Mouse (Mus musculus) layer of hippocampus, adult 8-10 months (tissue): ENCODE data around the gene Tsr3. TPM values are rescaled to one million over a fixed set of nuclear protein-coding genes. Genes with fewer than 3 reads are reported as not detected.
"Not testable (repeated sequence)": the region's sequence is repeated elsewhere in the genome, so short reads cannot be mapped to it uniquely, and the experiment has no call there.

Source experiments
- DNase-seq, 2 experiments: peaks; one replicate each; pipeline ENCODE4 v3.0.0; 2022; ENCODE audit warnings: low spot score in 2 of 2
- total RNA-seq, 4 experiments: library from RNA; stranded (reverse); gene quantifications; 2 replicates each; pipeline ENCODE4 v1.2.4; 2022

The Tsr3 gene
- total RNA-seq, result 10 to 100 TPM; 22.9 to 28.4 (median 24.9) TPM

GRCm38 (mm10) chr17:25239695-25240636, at the start of gene Tsr3, which contains the start of gene Gnptg:
Gene Tsr3 (plus strand): TSS chr17:25240170.
Gene Gnptg (minus strand): TSS chr17:25240124.
- DNase-seq, result peak; percentile 67 to 82

DNA sequence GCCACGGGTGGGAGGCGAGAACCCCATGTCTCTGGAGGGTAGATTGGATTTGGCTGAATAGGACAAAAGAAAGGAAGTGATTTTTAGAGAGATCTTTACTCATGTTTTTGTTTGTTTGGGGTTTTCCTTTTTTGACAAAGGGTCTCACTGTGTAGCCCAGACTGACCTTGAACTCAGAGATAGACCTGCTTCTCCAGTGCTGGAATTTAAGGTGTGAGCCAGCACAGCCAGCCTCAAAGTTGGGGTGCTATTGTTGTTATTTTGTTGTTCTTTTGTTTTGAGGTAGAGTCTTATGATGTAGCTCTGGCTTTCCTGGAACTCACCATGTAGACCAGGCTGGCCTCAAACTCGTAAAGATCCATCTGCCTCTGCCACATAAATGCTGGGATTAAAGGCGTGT, 37.6 kb upstream of the Tsr3 start:
- DNase-seq, result no peak

DNA sequence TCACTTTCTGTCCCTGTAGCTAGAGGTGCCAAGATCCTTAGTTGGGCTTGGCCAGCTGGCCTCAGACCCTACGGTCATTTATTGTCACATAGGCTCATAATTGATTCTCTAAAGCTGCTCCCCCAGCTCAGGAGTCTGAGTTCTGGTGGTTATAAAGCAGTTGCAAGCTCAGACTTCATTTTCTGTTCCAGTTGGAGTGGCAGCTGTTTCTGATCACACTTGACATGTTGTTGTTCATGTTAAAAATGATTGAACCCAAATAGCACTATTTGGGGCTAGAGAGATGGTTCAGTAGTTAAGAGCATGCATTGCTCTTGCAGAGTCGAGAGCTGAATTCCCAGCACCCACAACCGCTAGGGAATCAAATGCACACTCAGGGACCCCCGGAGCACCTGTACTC, 30.0 kb upstream of the Tsr3 start:
- no peak for DNase-seq

- DNase-seq, result no peak
Observed at GRCm38 (mm10) chr17:25210680-25211466, 29.1 kb upstream of the Tsr3 start.

DNA sequence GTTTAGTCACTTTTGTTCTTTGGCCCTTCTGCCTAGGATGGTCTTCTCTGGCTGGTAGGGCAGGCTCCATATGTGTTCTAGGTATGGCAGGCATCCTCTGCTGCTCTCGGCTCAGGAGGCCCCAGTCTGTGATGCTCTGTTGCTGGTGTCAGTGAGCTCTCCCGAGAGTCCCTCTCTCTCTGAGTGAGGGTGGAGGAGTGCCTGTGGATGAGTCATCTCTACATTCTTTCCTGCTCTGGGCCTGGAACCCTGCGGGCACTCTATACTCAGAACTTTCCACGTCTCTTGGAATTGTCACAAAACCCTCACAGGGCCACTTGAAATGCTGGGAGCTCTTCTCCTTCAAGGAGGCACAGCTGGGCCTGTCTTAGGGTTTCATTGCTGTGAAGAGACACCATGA, 28.3 kb upstream of the Tsr3 start:
- DNase-seq, result no peak

DNA sequence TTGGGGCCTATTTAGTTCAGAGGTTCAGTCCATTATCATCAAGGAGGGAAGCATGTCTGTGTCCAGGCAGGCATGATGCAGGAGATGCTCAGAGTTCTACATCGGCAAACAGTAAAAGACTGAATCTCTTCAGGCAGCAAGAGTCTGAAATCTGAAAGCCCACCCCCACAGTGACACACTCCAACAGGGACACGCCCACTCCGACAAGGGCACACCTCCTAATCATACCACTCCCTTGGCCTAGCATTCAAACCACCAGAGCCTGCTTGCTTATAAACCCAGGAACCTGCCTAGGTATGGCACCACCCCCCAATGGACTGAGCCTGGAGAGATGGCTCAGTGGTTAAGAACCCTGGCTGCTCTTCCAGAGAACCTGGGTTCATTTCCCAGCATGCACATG, 24.5 kb upstream of the Tsr3 start:
- no peak for DNase-seq

- no peak for DNase-seq
Observed at GRCm38 (mm10) chr17:25218967-25219366, 21.0 kb upstream of the Tsr3 start.

DNA sequence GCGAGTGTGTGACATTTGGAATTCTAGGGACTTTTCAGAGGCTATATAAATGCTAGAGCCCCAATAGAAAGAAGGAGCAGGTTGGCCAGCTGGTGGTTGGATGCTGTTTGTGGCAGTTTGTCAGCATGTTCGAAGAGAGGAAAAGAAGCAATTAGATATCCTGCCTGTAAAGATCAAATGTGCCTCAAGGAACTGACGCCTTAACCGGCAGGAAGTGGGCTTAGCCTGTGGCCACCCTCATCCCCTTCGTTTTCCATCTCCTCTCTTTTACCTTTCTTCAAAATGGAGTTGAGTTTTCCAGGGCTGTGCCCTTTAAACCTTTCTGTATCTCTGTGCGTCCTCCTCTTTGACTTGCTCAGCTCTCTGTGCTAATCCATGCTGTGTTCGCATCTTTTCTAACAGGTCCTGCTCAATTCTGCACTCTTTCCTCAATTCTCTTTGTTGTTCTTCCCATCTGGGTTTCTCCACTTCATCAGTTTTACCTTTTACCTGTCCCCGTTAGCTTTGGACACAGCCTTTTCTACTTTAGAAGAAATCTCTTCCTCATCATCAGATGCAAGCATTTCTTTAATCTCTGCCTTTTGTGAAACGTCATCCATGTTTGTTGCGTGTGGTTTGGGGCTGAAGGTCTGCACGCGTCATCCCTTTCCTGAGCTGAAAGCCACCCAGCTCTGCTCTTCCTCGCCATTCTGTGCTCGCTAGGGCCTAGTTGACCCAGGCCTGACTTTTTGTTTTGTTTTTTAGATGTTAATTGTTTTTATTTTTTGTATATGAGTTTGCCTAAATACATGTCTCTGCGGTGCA, 20.3 kb upstream of the Tsr3 start:
- DNase-seq, result no peak

DNA sequence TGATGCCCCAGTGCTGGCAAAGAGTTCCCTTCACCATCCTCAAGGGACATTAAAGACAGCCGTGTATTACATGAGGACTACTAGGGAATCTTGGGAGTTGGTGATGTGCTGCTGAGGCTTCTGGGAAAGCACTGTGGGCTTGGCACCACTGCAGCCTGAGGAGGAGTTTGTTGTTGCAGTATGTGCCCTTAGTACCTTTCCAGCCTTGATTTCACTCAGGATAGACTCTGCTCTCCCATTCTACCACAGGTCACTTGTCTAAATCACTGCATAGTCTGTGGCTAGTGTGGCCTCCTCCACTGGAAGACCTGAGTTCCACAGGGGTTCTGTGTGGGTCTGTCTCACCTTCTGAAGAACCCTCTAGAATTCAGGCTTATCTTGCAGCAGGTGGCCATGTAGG, 19.2 kb upstream of the Tsr3 start:
- DNase-seq, result no peak

DNA sequence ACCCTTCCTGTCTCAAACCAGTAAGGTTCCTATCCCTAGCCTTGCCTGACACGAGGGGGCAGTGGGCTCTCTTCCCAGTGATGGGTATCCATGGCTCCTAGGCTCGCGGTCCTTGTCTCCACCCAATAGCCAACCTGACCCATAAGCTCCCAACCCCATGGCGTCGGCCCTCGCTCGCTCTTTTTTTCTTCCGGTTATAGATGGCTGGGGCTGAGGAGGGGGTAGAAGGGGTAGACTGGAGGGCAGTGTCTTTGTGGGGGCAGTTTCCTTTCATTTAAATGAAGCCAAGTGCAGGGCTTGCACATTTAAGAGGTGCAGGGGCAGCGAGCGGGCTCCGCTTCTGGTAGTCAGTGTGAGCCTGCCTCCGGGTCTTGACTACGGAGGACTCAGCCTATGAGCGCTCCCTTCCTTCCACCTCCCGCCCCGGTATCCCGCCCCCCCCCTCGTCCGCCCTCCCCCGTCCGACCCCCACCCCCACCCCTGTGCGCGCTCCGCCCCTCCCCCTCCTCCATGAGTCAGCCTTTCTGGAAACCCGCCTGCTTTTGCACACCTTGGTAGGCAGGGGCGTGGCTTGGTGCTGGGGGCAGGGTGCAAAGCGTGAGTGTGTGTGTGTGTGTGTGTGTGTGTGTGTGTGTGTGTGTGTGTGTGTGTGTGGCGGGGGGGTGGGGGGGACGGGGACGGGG, 18.0 kb upstream of the Tsr3 start:
- no peak for DNase-seq

- not testable (repeated sequence) for DNase-seq
Observed at GRCm38 (mm10) chr17:25222504-25222940, 17.4 kb upstream of the Tsr3 start.

DNA sequence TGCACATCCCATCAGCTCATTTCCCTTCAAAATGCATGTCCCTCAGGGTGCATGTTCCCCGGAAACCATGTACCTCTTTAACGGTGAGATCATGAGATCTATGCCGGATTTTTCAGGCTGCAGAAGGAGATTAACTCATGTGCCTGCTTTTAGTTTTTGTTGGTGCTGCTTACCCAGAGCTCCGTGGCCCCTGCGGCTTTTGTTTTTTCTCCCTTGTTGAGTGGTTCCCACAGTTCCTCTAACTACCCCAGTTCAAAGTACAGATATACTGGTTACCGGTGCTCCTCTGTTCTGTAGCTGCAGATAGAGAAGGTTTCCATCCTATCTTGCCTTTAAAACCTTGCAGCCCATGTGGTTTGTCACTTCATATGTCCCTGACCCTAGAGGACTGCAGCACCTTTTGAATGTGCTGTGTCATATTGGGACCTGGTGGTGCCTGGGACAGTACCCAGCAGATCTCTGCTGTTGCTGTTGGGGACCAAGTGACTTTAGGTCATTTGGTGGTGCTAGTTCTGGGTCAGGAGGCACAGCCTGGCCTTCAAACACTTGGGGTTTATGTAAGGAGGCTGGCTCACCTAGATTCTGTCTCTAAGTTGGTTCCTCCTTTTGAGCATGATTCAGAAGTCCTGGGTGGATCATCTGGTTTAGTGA, 16.9 kb upstream of the Tsr3 start:
- DNase-seq, result no peak

DNA sequence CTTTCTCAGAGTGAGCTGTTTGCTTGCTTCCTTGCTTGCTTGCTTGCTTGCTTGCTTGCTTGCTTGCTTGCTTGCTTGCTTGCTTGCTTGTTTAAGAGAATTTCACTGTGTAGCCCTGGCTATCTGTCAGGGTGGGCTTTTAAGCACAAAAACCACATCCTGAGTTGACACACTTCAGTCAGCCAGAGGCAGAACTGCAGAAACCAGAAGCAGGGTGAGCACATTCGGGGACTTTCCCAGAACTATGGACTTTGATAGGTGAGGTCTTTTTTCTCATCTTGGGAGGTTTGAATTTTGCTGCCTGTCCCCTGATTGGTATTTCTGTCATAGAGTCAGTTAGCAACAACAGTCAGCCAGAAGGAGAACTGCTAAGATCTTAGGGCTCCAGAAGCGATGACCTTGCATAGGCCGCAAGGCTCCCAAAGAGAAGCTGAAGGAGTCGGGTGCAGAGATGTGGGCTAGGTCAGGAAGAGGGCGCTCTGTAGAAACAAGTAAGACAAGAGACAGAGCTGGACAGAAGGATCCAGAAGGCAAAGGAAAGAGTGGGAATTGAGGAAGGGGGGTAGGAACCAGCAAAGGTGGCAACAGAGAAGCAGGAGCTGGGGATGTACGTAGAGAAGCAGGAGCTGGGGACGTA, 15.3 kb upstream of the Tsr3 start:
- no peak for DNase-seq

- no peak for DNase-seq
Observed at GRCm38 (mm10) chr17:25225659-25226058, 14.3 kb upstream of the Tsr3 start.

DNA sequence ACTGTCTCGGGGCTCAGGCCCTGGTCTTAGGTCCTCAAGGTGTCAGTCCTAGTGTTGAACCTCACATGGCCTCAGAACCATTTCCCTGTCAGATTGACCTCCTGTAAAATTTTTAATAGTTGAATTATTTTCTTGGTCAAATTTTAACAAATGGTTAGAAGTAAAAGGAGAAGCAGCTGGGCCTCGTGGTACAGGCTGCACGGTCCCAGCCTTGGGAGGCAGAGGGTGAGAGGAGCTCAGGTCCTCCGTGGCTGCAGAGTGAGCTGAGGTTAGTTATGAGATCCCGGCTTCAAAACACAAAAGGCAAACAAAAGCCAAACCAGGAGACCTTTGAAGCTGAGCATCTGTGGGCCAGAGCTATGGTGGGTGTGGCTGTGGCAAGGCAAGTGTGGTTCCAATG, 12.0 kb upstream of the Tsr3 start:
- no peak for DNase-seq

GRCm38 (mm10) chr17:25230014-25230655, 9.8 kb upstream of the Tsr3 start:
- DNase-seq, result not testable (repeated sequence)

DNA sequence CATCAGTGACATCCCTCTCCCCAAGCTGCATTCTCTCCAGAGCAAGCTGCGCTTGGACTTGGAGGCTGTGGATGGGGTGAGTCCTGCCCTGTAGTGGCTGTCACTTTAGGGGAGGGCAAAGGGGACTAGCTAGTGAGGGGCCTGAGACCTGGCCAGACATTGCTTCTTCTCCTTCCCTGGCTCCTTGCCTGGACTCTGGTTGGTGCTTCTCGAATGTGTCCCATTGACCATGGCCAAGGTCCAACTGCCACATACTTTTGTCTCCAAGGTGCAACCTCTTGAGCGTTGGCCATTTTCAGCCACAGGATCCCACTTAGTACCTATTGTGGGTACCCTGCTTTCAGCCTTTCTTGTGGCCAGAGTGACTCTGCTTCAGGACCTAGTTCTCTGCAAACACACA, 9.3 kb upstream of the Tsr3 start:
- DNase-seq, result no peak

DNA sequence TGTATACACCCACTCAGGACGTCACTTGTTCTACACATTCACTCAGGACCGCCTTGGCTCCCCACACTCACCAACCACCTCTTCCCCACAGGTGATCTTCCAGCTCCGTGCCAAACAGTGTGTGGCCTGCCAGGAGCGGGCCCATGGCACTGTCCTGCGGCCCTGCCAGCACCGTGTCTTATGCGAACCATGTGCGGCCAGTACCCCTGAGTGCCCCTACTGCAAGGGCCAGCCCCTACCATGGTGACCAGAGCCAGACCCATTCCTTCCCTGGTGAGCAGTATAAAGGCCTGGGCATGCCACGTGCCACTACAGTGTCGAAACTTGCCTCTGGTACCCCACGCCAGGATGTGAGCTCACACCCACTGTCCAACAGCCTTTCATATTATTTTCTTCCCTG, 8.3 kb upstream of the Tsr3 start:
- DNase-seq, result not testable (repeated sequence)

DNA sequence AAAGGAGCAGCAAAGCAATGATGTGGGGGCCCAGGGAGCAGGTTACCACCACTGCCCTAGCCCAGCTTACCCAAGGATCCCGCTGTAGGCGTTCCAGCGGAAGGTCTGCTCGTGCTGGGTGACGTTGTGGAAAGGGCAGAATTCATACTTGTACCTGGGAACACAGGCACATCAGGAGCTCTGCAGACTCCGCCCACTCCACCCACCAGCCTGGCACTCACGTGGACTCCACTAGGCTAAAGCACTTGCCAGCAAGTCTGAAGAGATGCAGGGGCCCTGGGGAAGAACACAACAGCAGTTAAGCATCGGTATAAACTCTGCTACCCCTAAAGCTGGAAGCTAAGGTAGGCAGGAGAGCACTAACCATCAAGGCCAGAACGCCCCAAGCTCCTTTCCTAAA, 4.3 kb upstream of the Tsr3 start:
- DNase-seq, result no peak
